9 mouse cellular contexts compared by ENCODE assay signal in the genomic region with DNA sequence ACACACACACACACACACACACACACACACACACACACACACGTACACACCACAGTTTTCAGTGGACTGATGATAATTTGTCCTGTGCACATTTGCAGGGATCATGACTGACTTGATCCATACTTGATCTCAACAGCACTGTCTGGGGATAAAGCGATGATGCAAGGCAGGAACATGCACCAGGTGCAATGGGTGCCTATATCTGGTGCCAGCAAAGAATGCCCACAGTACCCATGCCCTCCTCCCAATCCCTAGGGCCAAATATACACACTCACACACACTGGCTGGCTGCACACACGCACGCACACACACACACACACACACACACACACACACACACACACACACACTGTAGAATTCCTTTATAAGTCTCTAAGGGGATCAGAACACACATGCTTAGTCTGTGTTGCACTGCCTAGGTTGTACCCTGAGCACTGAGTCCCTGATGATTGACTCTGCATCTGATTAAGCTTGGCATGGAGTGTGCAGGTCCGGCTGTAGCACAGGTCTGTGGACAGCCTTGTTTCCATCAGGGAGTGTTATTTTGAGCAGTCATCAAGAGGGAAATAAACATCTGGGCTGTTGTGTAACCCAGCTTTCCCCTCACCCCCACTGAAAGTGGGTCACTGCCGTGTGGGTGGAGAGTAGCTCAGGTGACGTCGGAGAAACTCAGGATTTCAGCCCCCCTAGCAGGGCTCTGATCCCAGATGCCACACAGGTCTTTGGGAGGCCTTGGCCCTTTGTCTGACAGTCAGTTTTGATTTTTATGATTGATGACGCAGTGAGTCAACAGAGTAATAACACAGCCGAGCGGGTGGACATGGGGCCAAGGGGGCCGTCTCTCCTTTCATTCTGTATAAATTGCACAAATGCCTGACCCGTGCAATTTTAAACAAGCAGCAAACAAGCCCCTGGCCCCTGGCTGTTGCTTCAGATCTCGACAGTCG.
A peak's percentile ranks its signal among the peaks of the same experiment; 100 is the strongest.
DNase-seq lines count a peak whose midpoint lies in the region; ATAC-seq and TF ChIP-seq lines count a peak whose summit lies in the region.
"Had no signal": no experiment of that assay in that cellular context is flagged by ENCODE, and none has a peak within 500 bp of the region (broad histone marks: within the 10 kb centered on the region; RNA-seq: fewer than 3 reads in every experiment).

No protein-coding gene starts in this region.

- no peak overlapping the region for H3K4me2 ChIP-seq in hindbrain, embryonic 15.5 days
- H3K4me2 ChIP-seq: liver, embryonic 15.5 days had no signal

- no peak overlapping the region for H3K4me3 ChIP-seq in hindbrain, embryonic 15.5 days
- no peak overlapping the region for H3K4me3 ChIP-seq in lung, adult 2 months (replicated peaks; ENCODE audit: extremely low read depth, low read depth, low read length)
- H3K4me3 ChIP-seq: liver, embryonic 15.5 days had no signal

- H3K27me3 ChIP-seq in hindbrain, embryonic 15.5 days: no peaks in the 10 kb centered on the region
- H3K27me3 ChIP-seq: liver, embryonic 15.5 days; Patski had no signal

- DNase-seq in urinary bladder, postnatal 14 days (ENCODE audit: low spot score): peak; percentile 3
- no peak for DNase-seq in urinary bladder, adult 18-20 months (ENCODE audit: low spot score in 2 of 2)
- peak; percentile 6 for DNase-seq in lung, adult 2 months
- DNase-seq in ovary, adult 18-20 months (ENCODE audit: low spot score): no peak
- no peak for DNase-seq in cerebellum, postnatal 36 days

- no peak overlapping the region for H3K27ac ChIP-seq in hindbrain, embryonic 15.5 days (replicated peaks)
- H3K27ac ChIP-seq: liver, embryonic 15.5 days had no signal

- peaks cover 11% of the 10 kb centered on the region for H3K4me1 ChIP-seq in hindbrain, embryonic 15.5 days (replicated peaks)
- no peaks in the 10 kb centered on the region for H3K4me1 ChIP-seq in lung, adult 2 months (ENCODE audit: control insufficient read depth, insufficient read depth, low read length)
- H3K4me1 ChIP-seq: liver, embryonic 15.5 days had no signal

- peak; percentile 59; the same call in 1 of the 2 replicates for ATAC-seq in hindbrain, embryonic 15.5 days (ENCODE audit: low FRiP score, low read depth)
- no peak for ATAC-seq in erythroblast, adult 5-6 weeks (replicated peaks; ENCODE audit: low FRiP score, poor library complexity, severe bottlenecking)
- ATAC-seq: Patski had no signal

- no peaks in the 10 kb centered on the region for H3K9me3 ChIP-seq in hindbrain, embryonic 15.5 days
- H3K9me3 ChIP-seq: liver, embryonic 15.5 days had no signal

- H3K36me3 ChIP-seq in hindbrain, embryonic 15.5 days: no peaks in the 10 kb centered on the region
- H3K36me3 ChIP-seq: liver, embryonic 15.5 days had no signal

- 54% methylated on average over 15 of the region's 15 CpGs for WGBS in hindbrain, embryonic 15.5 days
- 36% methylated on average over 15 of the region's 15 CpGs for WGBS in lung, adult 2 months

- TF ChIP-seq POLR2A in lung, adult 2 months (IDR thresholded peaks at IDR 0.05; ENCODE audit: borderline replicate concordance, extremely low read depth, low read depth, low read length): no peak

- no peak overlapping the region for H3K9ac ChIP-seq in hindbrain, embryonic 15.5 days
- H3K9ac ChIP-seq: liver, embryonic 15.5 days had no signal

- TF ChIP-seq CTCF in lung, adult 2 months (IDR thresholded peaks at IDR 0.05; ENCODE audit: insufficient read depth, low read length): no peak

Comparison
In these comparisons a context has a peak if more than half of its experiments do, and no peak if none do; other contexts are left out.
1. DNase-seq: peak in urinary bladder, postnatal 14 days (single experiment) and lung, adult 2 months (single experiment); none in urinary bladder, adult 18-20 months (0 of 2), ovary, adult 18-20 months (single experiment) and cerebellum, postnatal 36 days (0 of 2).